Mouse (Mus musculus): Measurements from ENCODE around the gene Rab31. TPM values are rescaled to one million over a fixed set of nuclear protein-coding genes. Genes with fewer than 3 reads are reported as not detected.

Gene Rab31
- total RNA-seq, 2 experiments from 2014 or later, result 39.7 to 42.5 TPM

- DNase-seq, result peak; percentile 82
These were observed 10.9 kb upstream of the Rab31 start for GRCm38 (mm10) chr17:65783182-65784161.

- peak; percentile 86 for DNase-seq
These were observed 10.1 kb upstream of the Rab31 start, which contains the start of gene Ppp4r1 for GRCm38 (mm10) chr17:65782551-65783141. Gene Ppp4r1 (plus strand): TSS chr17:65782573.

- no peak for DNase-seq
These were observed 8.4 kb upstream of the Rab31 start for GRCm38 (mm10) chr17:65780970-65781369.

GRCm38 (mm10) chr17:65777461-65777860 lies 4.9 kb upstream of the Rab31 start:
- no peak for DNase-seq

GRCm38 (mm10) chr17:65776228-65776627 lies 3.7 kb upstream of the Rab31 start:
- no peak for DNase-seq

- no peak for DNase-seq
These were observed 1.9 kb upstream of the Rab31 start for GRCm38 (mm10) chr17:65774439-65774838.

- DNase-seq, result no peak
These were observed 1.1 kb upstream of the Rab31 start for GRCm38 (mm10) chr17:65773617-65774016.

- no peak for DNase-seq
These were observed 1.3 kb downstream of the Rab31 start for GRCm38 (mm10) chr17:65770982-65771915.

- no peak for DNase-seq
These were observed 4.1 kb downstream of the Rab31 start for GRCm38 (mm10) chr17:65768486-65768885.

- no peak for DNase-seq
These were observed 9.3 kb downstream of the Rab31 start for GRCm38 (mm10) chr17:65763221-65763620.

- no peak for DNase-seq
These were observed 15.4 kb downstream of the Rab31 start for GRCm38 (mm10) chr17:65757150-65757549.

GRCm38 (mm10) chr17:65755857-65756256 lies 16.7 kb downstream of the Rab31 start:
- DNase-seq, result no peak

GRCm38 (mm10) chr17:65753130-65753529 lies 19.4 kb downstream of the Rab31 start:
- DNase-seq, result no peak

- DNase-seq, result no peak
These were observed 22.3 kb downstream of the Rab31 start for GRCm38 (mm10) chr17:65750301-65750700.

GRCm38 (mm10) chr17:65749803-65750202 lies 22.7 kb downstream of the Rab31 start:
- no peak for DNase-seq

GRCm38 (mm10) chr17:65748997-65749396 lies 23.6 kb downstream of the Rab31 start:
- no peak for DNase-seq

GRCm38 (mm10) chr17:65746314-65746713 lies 26.2 kb downstream of the Rab31 start:
- no peak for DNase-seq

- no peak for DNase-seq
These were observed 28.8 kb downstream of the Rab31 start for GRCm38 (mm10) chr17:65743664-65744330.

GRCm38 (mm10) chr17:65742969-65743368 lies 29.6 kb downstream of the Rab31 start:
- DNase-seq, result no peak

GRCm38 (mm10) chr17:65742245-65742905 lies 30.2 kb downstream of the Rab31 start:
- no peak for DNase-seq

GRCm38 (mm10) chr17:65741565-65741964 lies 31.0 kb downstream of the Rab31 start:
- DNase-seq, result no peak
